Mouse (Mus musculus) stomach, postnatal 0 days (tissue): ENCODE measurements around the gene Pno1.

Experiments used
- CTCF ChIP-seq: IDR thresholded peaks from 2 replicates; pipeline ENCODE4 v1.5.1; 2016; ENCODE audit warnings: antibody characterized with exemption, low read depth, mild to moderate bottlenecking, moderate library complexity
- EP300 ChIP-seq: optimal IDR thresholded peaks from 2 replicates; pipeline ENCODE3; 2016; ENCODE audit warnings: antibody characterized with exemption

- TF ChIP-seq CTCF (no peak), EP300 (no peak)
These were observed 47.4 kb downstream of the Pno1 start for GRCm38 (mm10) chr11:17163956-17164355.
